12 mouse cellular contexts compared by ENCODE assay signal in the genomic region with DNA sequence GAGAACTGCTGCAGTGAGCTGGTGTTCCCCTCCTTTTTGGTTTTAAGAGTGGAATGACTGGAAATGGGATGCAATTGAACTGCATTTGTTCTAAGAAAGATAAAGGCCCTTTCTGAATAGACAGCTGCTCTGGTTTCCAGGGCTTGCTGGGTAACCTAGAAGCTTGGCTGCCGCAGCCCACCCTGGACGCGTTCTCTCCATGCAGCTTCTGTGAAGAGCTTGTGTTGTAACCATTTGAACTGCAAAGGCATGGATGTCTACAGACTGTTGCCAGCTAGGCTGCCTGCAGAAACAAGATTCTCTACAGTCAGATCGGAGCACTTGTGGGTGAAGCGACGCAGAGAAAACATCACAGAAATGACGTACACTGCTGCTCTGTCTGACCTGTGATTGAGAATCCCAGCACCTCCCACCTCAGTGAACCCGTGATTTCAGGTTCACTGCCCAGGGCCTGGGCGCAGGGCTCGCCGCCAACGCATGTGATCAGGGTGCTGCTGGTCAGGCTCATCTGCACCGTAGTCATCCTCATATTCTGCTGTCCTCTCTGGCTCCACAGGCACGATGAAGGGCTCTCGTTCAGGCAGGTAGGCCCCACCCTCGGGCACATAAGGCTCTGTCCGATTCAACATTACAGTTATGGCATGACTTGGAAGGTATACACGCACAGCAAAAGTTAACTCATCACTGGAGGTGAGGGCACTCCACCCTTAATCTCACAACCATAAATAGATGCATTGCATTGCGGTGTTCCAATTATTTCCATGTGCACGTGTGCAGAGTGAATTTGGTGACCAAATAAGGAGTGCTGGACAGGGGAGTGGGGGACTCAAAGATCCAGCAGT.
DNase-seq lines count a peak whose midpoint lies in the region; ATAC-seq lines count a peak whose summit lies in the region.
"Had no signal": no experiment of that assay in that cellular context is flagged by ENCODE, and none has a peak within 500 bp of the region (broad histone marks: within the 10 kb centered on the region; RNA-seq: fewer than 3 reads in every experiment).

No protein-coding gene starts in this region.

- no peak overlapping the region for H3K4me2 ChIP-seq in embryonic facial prominence, embryonic 14.5 days (ENCODE audit: low read depth, low read length)
- H3K4me2 ChIP-seq in hindbrain, embryonic 13.5 days, result peak overlapping the region; percentile 2; the same call in 1 of the 2 replicates
- H3K4me2 ChIP-seq in limb, embryonic 15.5 days, result no peak overlapping the region
- H3K4me2 ChIP-seq: liver, embryonic 15.5 days had no signal

- H3K9me3 ChIP-seq in embryonic facial prominence, embryonic 14.5 days (ENCODE audit: control insufficient read depth, low read length), result no peaks in the 10 kb centered on the region
- no peaks in the 10 kb centered on the region for H3K9me3 ChIP-seq in hindbrain, embryonic 13.5 days
- no peaks in the 10 kb centered on the region for H3K9me3 ChIP-seq in limb, embryonic 15.5 days
- H3K9me3 ChIP-seq: liver, embryonic 15.5 days had no signal

- no peak for ATAC-seq in embryonic facial prominence, embryonic 14.5 days (ENCODE audit: low read depth)
- ATAC-seq in hindbrain, embryonic 13.5 days (ENCODE audit: low FRiP score), result peak; percentile 73
- ATAC-seq in limb, embryonic 15.5 days (ENCODE audit: insufficient number of reproducible peaks, low FRiP score, low TSS enrichment, low read depth), result no peak

- DNase-seq in kidney, adult 18-20 months, result peak; percentile 81
- no peak for DNase-seq in kidney, postnatal 4 days
- no peak for DNase-seq in embryonic facial prominence, embryonic 14.5 days (ENCODE audit: low spot score)
- no peak for DNase-seq in lung, postnatal 14 days
- DNase-seq in urinary bladder, adult 2 months (ENCODE audit: low spot score), result no peak
- no peak for DNase-seq in cerebellum, postnatal 36 days
- DNase-seq: cerebellum, adult 2 months; heart, postnatal 14 days; thymus, adult 2 months had no signal

- no peak overlapping the region for H3K9ac ChIP-seq in embryonic facial prominence, embryonic 14.5 days (ENCODE audit: low read depth, low read length)
- H3K9ac ChIP-seq in hindbrain, embryonic 13.5 days, result no peak overlapping the region; the same call in 1 of the 2 replicates
- no peak overlapping the region for H3K9ac ChIP-seq in limb, embryonic 15.5 days
- H3K9ac ChIP-seq: liver, embryonic 15.5 days had no signal

- no peaks in the 10 kb centered on the region for H3K27me3 ChIP-seq in embryonic facial prominence, embryonic 14.5 days (replicated peaks; ENCODE audit: control insufficient read depth, insufficient read depth, low read length)
- peaks cover 17% of the 10 kb centered on the region for H3K27me3 ChIP-seq in hindbrain, embryonic 13.5 days
- no peaks in the 10 kb centered on the region for H3K27me3 ChIP-seq in limb, embryonic 15.5 days
- H3K27me3 ChIP-seq: liver, embryonic 15.5 days had no signal

- H3K4me1 ChIP-seq in embryonic facial prominence, embryonic 14.5 days (ENCODE audit: control insufficient read depth, insufficient read depth, low read length), result peaks cover 6% of the 10 kb centered on the region; the same call in 1 of the 2 replicates
- peaks cover 8% of the 10 kb centered on the region; the same call in 1 of the 2 replicates for H3K4me1 ChIP-seq in hindbrain, embryonic 13.5 days (replicated peaks)
- H3K4me1 ChIP-seq in limb, embryonic 15.5 days, result peaks cover 13% of the 10 kb centered on the region
- H3K4me1 ChIP-seq: liver, embryonic 15.5 days had no signal

- H3K27ac ChIP-seq in embryonic facial prominence, embryonic 14.5 days (replicated peaks; ENCODE audit: low read depth, low read length), result 0 out of 2 replicates have a peak overlapping the region, but pooled peaks have one; percentile 18
- peak overlapping the region; percentile 18; the same call in 1 of the 2 replicates for H3K27ac ChIP-seq in hindbrain, embryonic 13.5 days
- peak overlapping the region; percentile 22 for H3K27ac ChIP-seq in limb, embryonic 15.5 days
- H3K27ac ChIP-seq: liver, embryonic 15.5 days had no signal

- H3K4me3 ChIP-seq in embryonic facial prominence, embryonic 14.5 days (ENCODE audit: low read depth, low read length), result no peak overlapping the region
- H3K4me3 ChIP-seq in hindbrain, embryonic 13.5 days, result no peak overlapping the region
- H3K4me3 ChIP-seq in limb, embryonic 15.5 days, result no peak overlapping the region
- H3K4me3 ChIP-seq: liver, embryonic 15.5 days had no signal

- 86% methylated on average over 20 of the region's 20 CpGs for WGBS in embryonic facial prominence, embryonic 14.5 days
- 68% methylated on average over 20 of the region's 20 CpGs for WGBS in hindbrain, embryonic 13.5 days
- WGBS in limb, embryonic 15.5 days, result 82% methylated on average over 20 of the region's 20 CpGs

- H3K36me3 ChIP-seq in embryonic facial prominence, embryonic 14.5 days (ENCODE audit: control insufficient read depth, insufficient read depth, low read length), result peaks cover 41% of the 10 kb centered on the region
- no peaks in the 10 kb centered on the region for H3K36me3 ChIP-seq in hindbrain, embryonic 13.5 days
- H3K36me3 ChIP-seq in limb, embryonic 15.5 days, result peaks cover 40% of the 10 kb centered on the region
- H3K36me3 ChIP-seq: liver, embryonic 15.5 days had no signal
